Comparison of ENCODE assay signal across 40 mouse cellular contexts in the genomic region with DNA sequence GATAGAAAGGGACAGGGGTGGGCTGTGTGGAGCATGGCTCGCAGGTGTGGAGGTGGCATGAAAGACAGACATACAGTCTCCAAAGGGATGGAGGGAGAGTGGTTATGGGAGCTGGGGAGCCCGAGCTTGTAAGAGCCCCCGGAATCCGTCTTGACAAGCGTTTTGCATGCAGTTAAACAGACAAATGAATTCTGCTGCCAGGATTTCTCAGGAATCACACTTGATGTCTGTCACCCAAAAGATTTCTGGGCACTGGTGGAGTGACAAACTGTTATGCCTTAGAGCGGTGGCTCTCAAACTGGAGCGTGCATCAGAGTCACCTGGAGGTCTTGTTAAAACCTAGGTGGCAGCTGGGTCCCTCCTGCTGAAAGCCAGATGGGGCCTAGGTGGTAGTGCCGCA. TPM values are rescaled to one million over a fixed set of nuclear protein-coding genes. Genes with fewer than 3 reads are reported as not detected.
"Had no signal": no experiment of that assay in that cellular context is flagged by ENCODE, and none has a peak within 500 bp of the region (broad histone marks: within the 10 kb centered on the region; RNA-seq: fewer than 3 reads in every experiment).

No protein-coding gene starts in this region.

- ATAC-seq: hindbrain, postnatal 0 days; intestine, embryonic 16.5 days had no signal

- H3K4me1 ChIP-seq: heart, embryonic 13.5 days; heart, embryonic 15.5 days; liver, embryonic 13.5 days; liver, embryonic 15.5 days had no signal

- H3K4me3 ChIP-seq: heart, adult 2 months; heart, embryonic 13.5 days; heart, embryonic 15.5 days; hindbrain, embryonic 13.5 days; hindbrain, embryonic 15.5 days; layer of hippocampus, adult 2 months; left cerebral cortex, adult 2 months; limb, embryonic 10.5 days; limb, embryonic 12.5 days; liver, embryonic 13.5 days; liver, embryonic 15.5 days had no signal

- H3K36me3 ChIP-seq: heart, embryonic 13.5 days; heart, embryonic 15.5 days; hindbrain, embryonic 13.5 days; hindbrain, embryonic 15.5 days; limb, embryonic 10.5 days; limb, embryonic 12.5 days; liver, embryonic 13.5 days; liver, embryonic 15.5 days had no signal

- H3K9me3 ChIP-seq: heart, embryonic 13.5 days; heart, embryonic 15.5 days; hindbrain, embryonic 13.5 days; hindbrain, embryonic 15.5 days; limb, embryonic 10.5 days; limb, embryonic 12.5 days; liver, embryonic 13.5 days; liver, embryonic 15.5 days had no signal

- H3K27ac ChIP-seq: heart, adult 2 months; heart, embryonic 13.5 days; heart, embryonic 15.5 days; hindbrain, embryonic 15.5 days; hindbrain, postnatal 0 days; layer of hippocampus, adult 2 months; left cerebral cortex, adult 2 months; limb, embryonic 10.5 days; limb, embryonic 12.5 days; liver, embryonic 13.5 days; liver, embryonic 15.5 days had no signal

- H3K4me2 ChIP-seq: heart, embryonic 11.5 days; heart, embryonic 13.5 days; heart, embryonic 15.5 days; hindbrain, embryonic 13.5 days; hindbrain, embryonic 15.5 days; limb, embryonic 12.5 days; liver, embryonic 11.5 days; liver, embryonic 13.5 days; liver, embryonic 15.5 days had no signal

- DNase-seq: gastrocnemius, postnatal 14 days; gastrocnemius, postnatal 36 days; heart, adult 11 months; heart, adult 2 months; heart, postnatal 14 days; heart, postnatal 36 days; kidney, adult 18-20 months; kidney, adult 8-10 months; kidney, postnatal 10 days; kidney, postnatal 25 days; kidney, postnatal 4 days; liver; liver, embryonic 13.5 days had no signal

- H3K9ac ChIP-seq: heart, embryonic 13.5 days; heart, embryonic 15.5 days; hindbrain, embryonic 13.5 days; hindbrain, embryonic 15.5 days; limb, embryonic 12.5 days; liver, embryonic 13.5 days; liver, embryonic 15.5 days had no signal

- H3K27me3 ChIP-seq: heart, embryonic 13.5 days; heart, embryonic 15.5 days; hindbrain, embryonic 13.5 days; hindbrain, embryonic 15.5 days; limb, embryonic 12.5 days; liver, embryonic 13.5 days; liver, embryonic 15.5 days had no signal

RNA-seq across cellular contexts. Expression of gene Gm11011, which starts 10.4 kb away (rescaled TPM):
- total RNA-seq: gastrocnemius, adult 18-20 months; gastrocnemius, adult 8-10 months; gastrocnemius, postnatal 14 days; gastrocnemius, postnatal 36 days; heart, adult 2 months; heart, postnatal 14 days; heart, postnatal 36 days; hematopoietic stem cell, adult 5-6 weeks; hindbrain, postnatal 0 days; layer of hippocampus, adult 2 months; layer of hippocampus, postnatal 10 days; layer of hippocampus, postnatal 25 days; left cerebral cortex, adult 2 months; left cerebral cortex, postnatal 14 days; left cerebral cortex, postnatal 36 days had no signal
- polyA plus RNA-seq: gonadal fat pad, adult 2 months; heart, adult 2 months; heart, embryonic 11.5 days; heart, embryonic 13.5 days; heart, embryonic 15.5 days; heart, postnatal 0 days; hindbrain, embryonic 11.5 days; hindbrain, embryonic 13.5 days; hindbrain, embryonic 15.5 days; hindbrain, postnatal 0 days; intestine, embryonic 14.5 days; intestine, embryonic 16.5 days; kidney, embryonic 14.5 days; kidney, embryonic 16.5 days; limb, embryonic 10.5 days; limb, embryonic 12.5 days; limb, embryonic 14.5 days; liver, embryonic 11.5 days; liver, embryonic 13.5 days; liver, embryonic 15.5 days had no signal

RNA-seq across cellular contexts. Expression of gene Tshz2, which starts 34.8 kb away (rescaled TPM):
- total RNA-seq: hematopoietic stem cell, adult 5-6 weeks had no signal
